Mouse (Mus musculus): ENCODE results near the gene Pdgfra. TPM values are rescaled to one million over a fixed set of nuclear protein-coding genes. Genes with fewer than 3 reads are reported as not detected.

The Pdgfra gene
- polyA plus RNA-seq (2016; fragmentation: Nextera tagmentation; extraction: Ambion mirVana) = 44.2 and 56.6 TPM in 2 replicates

- peak within 1 kb of the TSS; percentile 80 for H3K4me3 ChIP-seq
- peak within 1 kb of the TSS; percentile 96 for H3K27ac ChIP-seq (replicated peaks)
- no peaks in the 10 kb centered on the region for H3K9me3 ChIP-seq
- DNase-seq (ENCODE audit: low spot score) = peak; percentile 85
- no peaks in the 10 kb centered on the region for H3K36me3 ChIP-seq (replicated peaks)
- WGBS = under 1% methylated on average over 10 of the region's 10 CpGs
- peaks cover 69% of the 10 kb centered on the region for H3K4me1 ChIP-seq
- peaks cover 87% of the 10 kb centered on the region for H3K27me3 ChIP-seq (replicated peaks; ENCODE audit: low read depth, poor library complexity, severe bottlenecking)
Observed at GRCm38 (mm10) chr5:75152021-75152425, at the start of gene Pdgfra. Gene Pdgfra, plus strand, starts transcription at chr5:75152292.

DNA sequence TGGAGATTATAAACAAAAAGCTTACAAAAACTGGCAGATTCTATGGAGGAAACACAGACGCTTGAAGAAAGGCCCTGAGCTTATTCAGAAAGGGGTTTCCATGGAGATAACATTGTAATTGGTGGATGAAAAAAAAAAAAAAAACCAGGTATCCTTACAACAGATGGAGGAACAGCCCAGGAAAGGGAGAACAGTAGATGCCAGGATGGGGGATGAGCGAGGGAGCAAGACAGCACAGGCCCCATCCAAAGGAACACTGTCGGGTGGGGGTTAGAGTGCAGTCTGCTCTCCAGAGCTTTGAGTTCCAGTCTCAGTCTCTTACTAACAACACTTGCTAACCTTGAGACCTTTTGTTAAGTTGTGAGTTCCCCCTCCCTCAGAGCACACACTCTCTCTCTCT, 45.6 kb upstream of the Pdgfra start:
- no peaks in the 10 kb centered on the region for H3K36me3 ChIP-seq (replicated peaks)
- H3K27me3 ChIP-seq (replicated peaks; ENCODE audit: low read depth, poor library complexity, severe bottlenecking) = peaks cover 10% of the 10 kb centered on the region; the same call in 1 of the 2 replicates
- H3K9me3 ChIP-seq = no peaks in the 10 kb centered on the region
- DNase-seq (ENCODE audit: low spot score) = no peak
- H3K4me3 ChIP-seq = no peak overlapping the region
- peaks cover 3% of the 10 kb centered on the region for H3K4me1 ChIP-seq
- H3K27ac ChIP-seq (replicated peaks) = no peak overlapping the region
- 66% methylated on average over 3 of the region's 3 CpGs for WGBS

- Histone ChIP-seq H3K27me3 (replicated peaks; ENCODE audit: low read depth, poor library complexity, severe bottlenecking) (peaks cover 15% of the 10 kb centered on the region), H3K27ac (replicated peaks) (no peak overlapping the region), H3K9me3 (no peaks in the 10 kb centered on the region), H3K36me3 (replicated peaks) (no peaks in the 10 kb centered on the region), H3K4me3 (no peak overlapping the region), H3K4me1 (peaks cover 3% of the 10 kb centered on the region)
- DNase-seq (ENCODE audit: low spot score) = no peak
- WGBS = 43% methylated on average over 5 of the region's 5 CpGs
Observed at GRCm38 (mm10) chr5:75109368-75109767, 42.7 kb upstream of the Pdgfra start.

DNA sequence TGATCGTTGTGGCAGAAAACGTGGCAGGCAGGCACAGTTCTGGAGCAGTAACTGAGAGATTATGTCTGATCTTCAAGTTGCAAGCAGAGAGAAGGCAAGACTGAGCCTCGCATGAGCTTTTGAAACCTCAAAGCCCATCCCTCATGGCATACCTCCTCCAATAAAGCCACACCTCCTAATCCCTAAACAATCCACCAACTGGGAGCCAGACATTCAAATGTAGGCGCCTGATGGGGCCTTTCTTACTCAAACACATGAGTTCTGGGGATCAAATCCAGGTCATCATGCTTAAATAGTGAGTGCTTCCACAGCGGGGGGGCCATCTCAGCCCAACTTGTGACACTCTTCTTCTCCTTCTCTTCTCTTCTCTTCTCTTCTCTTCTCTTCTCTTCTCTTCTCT, 40.3 kb upstream of the Pdgfra start:
- H3K9me3 ChIP-seq = no peaks in the 10 kb centered on the region
- H3K27ac ChIP-seq (replicated peaks) = no peak overlapping the region
- 60% methylated on average over 5 of the region's 5 CpGs for WGBS
- peaks cover 23% of the 10 kb centered on the region for H3K27me3 ChIP-seq (replicated peaks; ENCODE audit: low read depth, poor library complexity, severe bottlenecking)
- H3K36me3 ChIP-seq (replicated peaks) = no peaks in the 10 kb centered on the region
- H3K4me3 ChIP-seq = no peak overlapping the region
- peaks cover 3% of the 10 kb centered on the region for H3K4me1 ChIP-seq
- DNase-seq (ENCODE audit: low spot score) = no peak

DNA sequence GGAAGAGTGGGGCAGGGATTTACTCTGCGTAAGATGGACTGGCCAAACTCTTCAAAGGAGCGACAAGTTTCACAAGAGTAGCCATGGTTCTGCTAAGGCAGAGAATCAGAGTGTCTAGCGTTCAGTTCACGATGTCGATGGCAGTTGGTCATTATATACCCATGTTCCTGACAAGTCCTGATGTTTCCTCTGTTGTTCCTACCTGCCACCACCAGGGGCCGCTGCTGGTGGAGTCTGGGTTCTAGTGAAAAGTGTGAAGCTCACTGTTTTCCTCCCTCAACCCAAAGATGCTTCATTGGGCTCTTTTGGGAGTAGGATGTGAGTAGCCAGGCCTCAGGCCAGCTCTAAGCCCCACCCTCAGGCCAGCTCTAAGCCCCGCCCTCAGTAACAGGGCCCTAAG, 33.3 kb upstream of the Pdgfra start:
- Histone ChIP-seq H3K4me3 (no peak overlapping the region), H3K27me3 (replicated peaks; ENCODE audit: low read depth, poor library complexity, severe bottlenecking) (peaks cover 13% of the 10 kb centered on the region), H3K9me3 (no peaks in the 10 kb centered on the region), H3K4me1 (no peaks in the 10 kb centered on the region), H3K36me3 (replicated peaks) (no peaks in the 10 kb centered on the region), H3K27ac (replicated peaks) (no peak overlapping the region)
- WGBS = 65% methylated on average over 7 of the region's 7 CpGs
- DNase-seq (ENCODE audit: low spot score) = peak; percentile 51

GRCm38 (mm10) chr5:75121646-75122045, 30.4 kb upstream of the Pdgfra start:
- no peak for DNase-seq (ENCODE audit: low spot score)
- no peaks in the 10 kb centered on the region for H3K27me3 ChIP-seq (replicated peaks; ENCODE audit: low read depth, poor library complexity, severe bottlenecking)
- H3K36me3 ChIP-seq (replicated peaks) = no peaks in the 10 kb centered on the region
- H3K4me3 ChIP-seq = no peak overlapping the region
- H3K9me3 ChIP-seq = no peaks in the 10 kb centered on the region
- no peaks in the 10 kb centered on the region for H3K4me1 ChIP-seq
- no peak overlapping the region for H3K27ac ChIP-seq (replicated peaks)
- WGBS = 49% methylated on average over 5 of the region's 5 CpGs

DNA sequence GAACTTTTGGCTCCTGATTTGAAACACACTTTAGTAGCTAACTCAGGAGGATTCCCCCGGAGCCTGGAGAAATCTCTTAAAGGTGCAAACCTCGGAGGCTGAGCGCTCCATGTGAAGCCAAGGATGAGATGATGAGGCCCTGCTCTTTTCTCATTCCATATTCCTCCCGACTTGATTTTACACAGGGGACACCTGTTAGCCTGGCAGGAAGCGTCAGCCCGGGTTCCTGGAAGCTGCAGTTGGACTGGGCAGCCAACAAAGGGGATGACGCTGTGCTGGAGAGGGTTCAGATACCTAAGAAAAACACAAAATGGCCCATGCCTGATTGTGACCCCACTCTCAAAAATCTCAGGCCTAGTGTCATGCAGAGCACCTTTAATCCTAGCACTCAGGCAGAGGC, 17.4 kb upstream of the Pdgfra start:
- no peak for DNase-seq (ENCODE audit: low spot score)
- WGBS = 83% methylated on average over 7 of the region's 7 CpGs
- Histone ChIP-seq H3K27ac (replicated peaks) (no peak overlapping the region), H3K27me3 (replicated peaks; ENCODE audit: low read depth, poor library complexity, severe bottlenecking) (peaks cover 13% of the 10 kb centered on the region), H3K9me3 (no peaks in the 10 kb centered on the region), H3K4me3 (no peak overlapping the region), H3K4me1 (no peaks in the 10 kb centered on the region), H3K36me3 (replicated peaks) (no peaks in the 10 kb centered on the region)

DNA sequence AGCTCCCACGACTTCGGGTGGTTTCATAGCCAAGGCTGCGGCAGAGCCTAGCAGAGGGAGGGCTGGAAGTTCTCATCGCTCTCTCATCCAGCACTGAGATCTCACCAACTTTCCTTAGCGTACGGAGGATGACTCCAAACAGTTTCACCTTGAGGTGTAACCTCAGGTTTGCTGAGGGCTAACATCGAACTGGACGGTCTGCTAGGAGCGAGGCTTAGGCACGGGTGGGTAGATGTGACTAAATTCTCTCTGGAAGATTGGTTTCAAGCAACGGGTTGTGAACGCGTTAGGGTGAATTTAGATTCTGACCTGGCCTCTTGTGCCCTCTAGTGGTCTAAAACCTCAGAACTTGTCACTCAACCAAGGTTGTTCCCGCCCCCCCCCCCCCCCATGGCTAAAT, 9.0 kb upstream of the Pdgfra start:
- WGBS = 2% methylated on average over 14 of the region's 14 CpGs
- peak overlapping the region; percentile 49 for H3K4me3 ChIP-seq
- peak; percentile 75 for DNase-seq (ENCODE audit: low spot score)
- no peaks in the 10 kb centered on the region for H3K9me3 ChIP-seq
- peak overlapping the region; percentile 26; the same call in 1 of the 2 replicates for H3K27ac ChIP-seq (replicated peaks)
- peaks cover 76% of the 10 kb centered on the region for H3K27me3 ChIP-seq (replicated peaks; ENCODE audit: low read depth, poor library complexity, severe bottlenecking)
- no peaks in the 10 kb centered on the region for H3K36me3 ChIP-seq (replicated peaks)
- H3K4me1 ChIP-seq = peaks cover 16% of the 10 kb centered on the region

- Histone ChIP-seq H3K36me3 (replicated peaks) (no peaks in the 10 kb centered on the region), H3K4me3 (no peak overlapping the region), H3K4me1 (peaks cover 23% of the 10 kb centered on the region), H3K9me3 (no peaks in the 10 kb centered on the region), H3K27ac (replicated peaks) (no peak overlapping the region), H3K27me3 (replicated peaks; ENCODE audit: low read depth, poor library complexity, severe bottlenecking) (peaks cover 77% of the 10 kb centered on the region)
- WGBS = 40% methylated on average over 7 of the region's 7 CpGs
- DNase-seq (ENCODE audit: low spot score) = no peak
Observed at GRCm38 (mm10) chr5:75143767-75144166, 8.3 kb upstream of the Pdgfra start.

DNA sequence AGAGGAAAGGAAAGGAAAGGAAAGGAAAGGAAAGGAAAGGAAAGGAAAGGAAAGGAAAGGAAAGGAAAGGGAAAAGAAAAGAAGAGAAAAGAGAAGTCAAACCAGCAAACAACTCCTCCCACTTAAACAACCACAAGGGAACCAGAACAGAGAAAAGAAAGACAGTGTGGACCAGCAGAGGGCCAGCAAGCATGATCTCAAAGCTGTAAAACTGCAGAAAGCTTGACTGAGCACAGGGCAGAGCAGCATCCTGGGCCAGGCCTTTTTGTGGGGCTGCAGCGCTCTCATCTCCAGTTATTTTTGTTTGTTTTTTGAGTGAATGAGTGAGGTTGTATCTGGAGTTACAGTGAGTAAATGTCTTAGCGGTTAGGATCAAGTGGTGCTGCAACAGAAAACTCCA, 6.8 kb upstream of the Pdgfra start:
- peaks cover 38% of the 10 kb centered on the region for H3K4me1 ChIP-seq
- WGBS = 79% methylated on average over 2 of the region's 2 CpGs
- no peak overlapping the region for H3K4me3 ChIP-seq
- H3K27me3 ChIP-seq (replicated peaks; ENCODE audit: low read depth, poor library complexity, severe bottlenecking) = peaks cover 79% of the 10 kb centered on the region
- H3K27ac ChIP-seq (replicated peaks) = no peak overlapping the region
- H3K36me3 ChIP-seq (replicated peaks) = no peaks in the 10 kb centered on the region
- no peaks in the 10 kb centered on the region for H3K9me3 ChIP-seq
- no peak for DNase-seq (ENCODE audit: low spot score)

DNA sequence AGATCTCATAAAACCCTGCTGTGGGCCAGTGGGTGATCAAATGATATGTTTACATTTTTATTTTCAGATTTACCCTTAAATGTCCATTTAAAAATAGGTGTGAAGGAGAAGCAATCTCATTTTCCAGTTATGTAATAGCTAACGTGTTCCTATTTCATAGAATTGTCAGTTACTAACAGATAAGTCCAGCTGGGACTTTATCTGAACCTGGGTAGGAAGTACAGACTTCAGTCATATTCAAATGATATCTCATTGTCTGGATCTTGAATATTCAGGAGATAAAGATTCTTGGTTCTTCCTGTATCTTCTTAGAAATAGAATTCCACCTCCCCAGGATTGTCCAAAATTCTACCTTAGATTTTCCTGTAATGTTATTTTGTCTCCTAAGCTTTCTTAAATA, 5.6 kb upstream of the Pdgfra start:
- Histone ChIP-seq H3K4me3 (no peak overlapping the region), H3K4me1 (peaks cover 49% of the 10 kb centered on the region), H3K27ac (replicated peaks) (no peak overlapping the region), H3K36me3 (replicated peaks) (no peaks in the 10 kb centered on the region), H3K27me3 (replicated peaks; ENCODE audit: low read depth, poor library complexity, severe bottlenecking) (peaks cover 87% of the 10 kb centered on the region), H3K9me3 (no peaks in the 10 kb centered on the region)
- 84% methylated on average over 1 of the region's 1 CpGs for WGBS
- DNase-seq (ENCODE audit: low spot score) = no peak

GRCm38 (mm10) chr5:75148343-75149127, 3.6 kb upstream of the Pdgfra start:
- peak; percentile 81 for DNase-seq (ENCODE audit: low spot score)
- under 1% methylated on average over 30 of the region's 30 CpGs for WGBS
- Histone ChIP-seq H3K27me3 (replicated peaks; ENCODE audit: low read depth, poor library complexity, severe bottlenecking) (peaks cover 99% of the 10 kb centered on the region), H3K4me1 (peaks cover 50% of the 10 kb centered on the region), H3K4me3 (peak overlapping the region; percentile 80), H3K36me3 (replicated peaks) (no peaks in the 10 kb centered on the region), H3K9me3 (no peaks in the 10 kb centered on the region), H3K27ac (replicated peaks) (peak overlapping the region; percentile 96)

DNA sequence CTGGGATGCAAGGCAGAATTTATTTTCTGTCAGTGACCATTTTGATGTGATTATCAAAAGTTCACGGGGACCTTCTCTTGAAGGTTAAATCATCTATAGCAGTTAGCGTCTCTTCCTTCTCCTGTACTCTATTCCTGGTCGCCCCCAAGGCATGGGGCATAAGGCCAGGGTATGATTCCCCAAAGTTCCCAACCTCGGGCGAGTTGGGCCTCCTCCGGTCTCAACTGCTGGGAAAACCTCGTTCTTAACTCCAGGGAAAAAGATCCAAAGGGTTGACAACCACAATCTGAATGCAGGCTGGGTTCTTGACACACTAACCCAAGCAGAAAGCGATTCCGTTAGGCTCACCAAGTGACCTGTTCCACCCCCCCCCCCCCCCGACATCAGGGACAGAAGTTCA, 2.7 kb upstream of the Pdgfra start:
- H3K4me3 ChIP-seq = peak overlapping the region; percentile 80
- no peak for DNase-seq (ENCODE audit: low spot score)
- H3K36me3 ChIP-seq (replicated peaks) = no peaks in the 10 kb centered on the region
- H3K27me3 ChIP-seq (replicated peaks; ENCODE audit: low read depth, poor library complexity, severe bottlenecking) = peaks cover 99% of the 10 kb centered on the region
- peaks cover 56% of the 10 kb centered on the region for H3K4me1 ChIP-seq
- 2% methylated on average over 10 of the region's 10 CpGs for WGBS
- peak overlapping the region; percentile 96 for H3K27ac ChIP-seq (replicated peaks)
- H3K9me3 ChIP-seq = no peaks in the 10 kb centered on the region
